Mouse (Mus musculus) heart, embryonic 16.5 days (tissue): ENCODE measurements around the gene Nr2f1. TPM values are rescaled to one million over a fixed set of nuclear protein-coding genes. Genes with fewer than 3 reads are reported as not detected.

ENCODE experiments used
- ATAC-seq: fragments of 200-750 bp; cut with Nextera tagmentation; replicated peaks from 2 replicates; pipeline ENCODE4 v1.8.0; 2017; ENCODE audit warnings: moderate number of reproducible peaks; ENCODE audit not compliant: insufficient read depth, low FRiP score; ENCODE audit errors: extremely low read depth
- H3K27ac ChIP-seq: fragments of 300-500 bp; sonication (generic); 2 replicates; pipeline ENCODE4 v1.5.1; 2014; ENCODE audit warnings: mild to moderate bottlenecking, low read length, control low read depth, moderate library complexity
- H3K27me3 ChIP-seq: fragments of 300-500 bp; sonication (generic); 2 replicates; pipeline ENCODE4 v1.6.1; 2014; ENCODE audit warnings: low read length, mixed read lengths; ENCODE audit not compliant: control insufficient read depth, insufficient read depth
- H3K36me3 ChIP-seq: fragments of 300-500 bp; sonication (generic); 2 replicates; pipeline ENCODE4 v1.6.1; 2014; ENCODE audit not compliant: control insufficient read depth, insufficient read depth
- H3K4me1 ChIP-seq: fragments of 300-500 bp; sonication (generic); 2 replicates; pipeline ENCODE4 v1.6.1; 2014; ENCODE audit warnings: low read length, mixed read lengths; ENCODE audit not compliant: control insufficient read depth, insufficient read depth
- H3K4me2 ChIP-seq: fragments of 300-500 bp; sonication (generic); 2 replicates; pipeline ENCODE4 v1.6.1; 2014; ENCODE audit warnings: low read depth, mild to moderate bottlenecking, control low read depth, low read length
- H3K4me3 ChIP-seq: fragments of 300-500 bp; sonication (generic); 2 replicates; pipeline ENCODE4 v1.5.1; 2014; ENCODE audit warnings: mild to moderate bottlenecking, control low read depth, low read length
- H3K9ac ChIP-seq: fragments of 300-500 bp; sonication (generic); 2 replicates; pipeline ENCODE4 v1.6.1; 2014; ENCODE audit warnings: low read length, control low read depth
- H3K9me3 ChIP-seq: fragments of 300-500 bp; sonication (generic); replicated peaks from 2 replicates; pipeline ENCODE4 v1.6.1; 2016; ENCODE audit warnings: low read length; ENCODE audit not compliant: control insufficient read depth
- WGBS: fragments of 180-500 bp; shearing (Covaris S2); extraction: QIAGEN DNeasy Blood & Tissue Kit; methylation state at CpG from one replicate; pipeline ENCODE4 v1.1.7; 2014; 5-methylcytosine and 5-hydroxymethylcytosine counted together
- polyA plus RNA-seq: library from polyadenylated mRNA; unstranded; fragments of >200 nt; fragmentation: Nextera tagmentation; extraction: Ambion mirVana; gene quantifications from 2 replicates; pipeline ENCODE4 v1.2.1, GENCODE M21; 2015

Nr2f1 gene
- polyA plus RNA-seq, 1 experiment from 2014 or later, result 2.3 TPM

DNA sequence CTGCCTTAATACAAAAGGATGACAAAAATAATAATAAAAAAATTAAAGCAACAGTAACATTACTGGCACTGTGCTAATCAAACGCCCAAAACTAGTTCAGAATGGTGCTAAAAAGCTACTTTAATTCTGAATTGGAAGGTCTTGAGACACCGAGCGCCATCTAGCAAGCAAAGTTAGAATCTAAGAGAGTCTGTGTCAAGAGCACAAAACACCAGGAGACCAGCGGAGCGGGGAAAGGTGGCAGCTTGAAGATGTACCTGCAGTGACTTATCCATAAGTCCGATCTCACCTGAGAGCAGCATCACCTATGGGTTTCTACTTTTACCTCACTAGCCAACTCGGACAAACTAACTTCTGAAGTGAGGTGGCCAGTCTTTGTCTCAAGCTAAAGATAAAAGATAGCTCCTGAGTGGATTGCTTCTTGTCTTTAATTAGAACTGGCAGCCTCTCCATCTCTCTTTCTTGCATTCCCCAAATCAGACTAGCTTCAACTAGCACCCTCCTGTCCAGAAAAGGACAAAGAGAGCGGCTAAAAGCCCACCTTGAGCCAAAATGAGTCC lies 23.7 kb downstream of the Nr2f1 start:
- Histone ChIP-seq H3K9ac (no peak overlapping the region), H3K4me3 (no peak overlapping the region), H3K9me3 (no peaks in the 10 kb centered on the region), H3K36me3 (no peaks in the 10 kb centered on the region), H3K27me3 (peaks cover 77% of the 10 kb centered on the region), H3K27ac (no peak overlapping the region), H3K4me2 (no peak overlapping the region), H3K4me1 (peaks cover 1% of the 10 kb centered on the region; the same call in 1 of the 2 replicates)
- whole genome bisulfite sequencing, result 2% methylated on average over 8 of the region's 8 CpGs
- no peak for ATAC-seq

DNA sequence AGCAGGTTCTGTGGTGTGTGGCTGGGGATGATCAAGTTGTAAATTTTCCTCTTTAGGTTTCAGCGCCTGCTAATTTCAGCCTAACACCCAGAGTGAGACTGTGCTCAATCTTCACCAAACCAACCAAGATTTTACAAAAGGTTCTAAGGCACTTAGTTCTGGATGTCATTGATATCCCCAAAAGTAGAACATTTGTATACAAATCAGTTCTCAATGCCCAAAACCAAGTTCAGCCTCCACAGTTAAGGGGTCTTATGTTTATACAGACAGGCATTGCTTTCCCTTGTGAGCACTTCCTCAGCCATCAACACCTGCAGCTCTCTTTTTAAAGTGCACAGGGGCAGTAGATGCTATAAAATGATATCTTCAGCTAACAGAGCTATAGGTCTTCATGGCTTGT lies 24.7 kb downstream of the Nr2f1 start:
- ATAC-seq, result no peak
- H3K4me2 ChIP-seq, result no peak overlapping the region
- no peak overlapping the region for H3K4me3 ChIP-seq
- no peaks in the 10 kb centered on the region for H3K4me1 ChIP-seq
- H3K27me3 ChIP-seq, result peaks cover 77% of the 10 kb centered on the region
- H3K36me3 ChIP-seq, result no peaks in the 10 kb centered on the region
- no peaks in the 10 kb centered on the region for H3K9me3 ChIP-seq
- no peak overlapping the region for H3K27ac ChIP-seq
- no peak overlapping the region for H3K9ac ChIP-seq
- 4% methylated on average over 1 of the region's 1 CpGs for WGBS

DNA sequence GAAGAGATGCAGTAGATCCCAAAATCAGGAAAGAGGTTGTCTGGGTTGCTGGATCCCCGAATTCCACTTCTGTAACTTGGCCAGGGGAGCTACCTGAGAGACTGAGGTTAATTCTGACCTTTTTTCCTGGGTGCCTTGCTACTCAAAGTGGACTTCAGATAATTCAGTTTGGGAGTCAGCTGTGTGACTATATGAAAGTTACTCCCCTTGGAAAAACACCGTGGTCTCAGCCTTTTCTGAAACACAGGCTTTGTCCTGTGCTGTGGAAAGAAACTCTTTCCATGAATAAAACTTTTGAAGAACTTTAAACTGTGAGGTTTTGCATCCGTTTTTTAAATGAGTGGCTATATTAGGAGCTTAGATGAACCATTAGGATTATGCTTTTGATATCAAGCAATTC lies 25.4 kb downstream of the Nr2f1 start:
- no peaks in the 10 kb centered on the region for H3K36me3 ChIP-seq
- peaks cover 72% of the 10 kb centered on the region for H3K27me3 ChIP-seq
- H3K9ac ChIP-seq, result no peak overlapping the region
- no peaks in the 10 kb centered on the region for H3K9me3 ChIP-seq
- WGBS, result 14% methylated on average over 3 of the region's 3 CpGs
- H3K4me3 ChIP-seq, result no peak overlapping the region
- no peak for ATAC-seq
- no peaks in the 10 kb centered on the region for H3K4me1 ChIP-seq
- H3K4me2 ChIP-seq, result no peak overlapping the region
- H3K27ac ChIP-seq, result no peak overlapping the region

DNA sequence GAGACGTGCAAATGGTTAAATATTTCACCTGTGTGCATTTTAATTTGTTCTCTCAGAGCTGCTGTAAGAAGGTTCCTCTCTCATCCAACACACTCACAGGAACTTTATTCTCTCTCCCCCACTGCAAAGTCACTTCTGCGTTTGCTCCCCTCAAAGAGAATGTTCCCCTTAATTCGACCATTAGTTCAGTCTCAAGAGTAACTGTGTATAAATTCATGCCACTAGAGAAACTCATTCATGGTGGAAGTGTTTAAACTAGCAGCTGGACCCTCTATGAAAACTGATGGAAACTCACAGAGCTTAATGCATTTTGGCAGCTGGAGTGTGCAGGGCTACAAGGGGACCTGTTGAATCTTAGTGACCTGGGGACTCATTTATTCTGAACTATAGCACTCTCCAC lies 26.7 kb downstream of the Nr2f1 start:
- no peaks in the 10 kb centered on the region for H3K9me3 ChIP-seq
- no peak for ATAC-seq
- H3K4me3 ChIP-seq, result no peak overlapping the region
- no peak overlapping the region for H3K4me2 ChIP-seq
- H3K27ac ChIP-seq, result no peak overlapping the region
- no peaks in the 10 kb centered on the region for H3K4me1 ChIP-seq
- no peaks in the 10 kb centered on the region for H3K36me3 ChIP-seq
- H3K27me3 ChIP-seq, result peaks cover 62% of the 10 kb centered on the region
- WGBS, result 10% methylated on average over 3 of the region's 3 CpGs
- H3K9ac ChIP-seq, result no peak overlapping the region

DNA sequence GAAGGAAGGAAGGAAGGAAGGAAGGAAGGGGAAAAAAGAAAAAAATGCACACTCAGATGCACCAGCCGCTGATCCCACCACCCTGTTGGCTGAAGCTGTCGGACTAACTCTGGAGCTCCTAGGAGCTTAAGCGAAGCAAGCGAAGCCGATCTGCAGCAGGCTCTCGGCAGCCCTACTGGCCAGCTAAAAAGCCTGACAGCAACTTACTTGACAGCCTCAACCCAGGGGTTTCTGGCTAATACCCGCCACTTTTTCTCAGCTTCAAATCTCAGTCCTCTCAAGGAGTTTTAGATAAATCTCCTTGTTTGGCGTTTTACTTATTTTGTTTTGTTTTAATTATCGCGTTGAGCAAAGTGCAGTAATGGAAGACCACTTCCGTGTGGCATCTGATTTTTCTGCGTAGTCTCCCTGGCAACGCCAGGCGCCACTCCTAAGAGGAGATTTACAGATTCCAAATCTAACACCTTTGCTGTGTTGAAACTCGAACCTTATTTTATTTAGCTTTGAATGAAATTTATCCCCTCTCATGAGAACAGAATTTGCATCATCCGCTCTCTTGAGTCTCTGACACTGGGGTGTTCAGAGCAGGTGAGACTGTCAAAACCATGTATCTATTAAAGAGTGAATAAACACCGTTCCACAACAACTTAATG lies 27.4 kb downstream of the Nr2f1 start:
- 5% methylated on average over 17 of the region's 17 CpGs for WGBS
- no peak for ATAC-seq
- Histone ChIP-seq H3K36me3 (no peaks in the 10 kb centered on the region), H3K4me2 (no peak overlapping the region), H3K9me3 (no peaks in the 10 kb centered on the region), H3K4me1 (no peaks in the 10 kb centered on the region), H3K27ac (no peak overlapping the region), H3K27me3 (peaks cover 58% of the 10 kb centered on the region), H3K9ac (no peak overlapping the region), H3K4me3 (no peak overlapping the region)

DNA sequence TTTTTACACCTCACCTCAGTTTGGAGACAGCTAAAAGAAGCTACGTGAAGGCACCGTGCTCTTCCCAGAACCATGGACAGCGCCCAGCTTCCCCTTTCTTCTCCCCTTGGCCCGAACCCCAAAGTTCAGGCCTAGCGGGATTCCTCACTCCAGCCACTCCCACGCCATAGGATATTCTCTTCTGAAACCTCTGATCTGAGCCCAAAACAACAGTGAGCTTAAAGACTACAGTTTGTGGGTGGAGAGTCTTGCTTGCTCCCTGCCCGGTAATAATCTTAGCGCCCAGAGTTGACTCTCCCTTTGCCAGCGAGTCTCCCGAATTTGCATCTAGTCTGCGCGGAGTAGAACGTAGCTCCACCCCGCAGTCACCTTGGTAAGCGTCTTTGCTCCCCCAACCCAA lies 28.2 kb downstream of the Nr2f1 start:
- Histone ChIP-seq H3K27me3 (peaks cover 53% of the 10 kb centered on the region), H3K9me3 (no peaks in the 10 kb centered on the region), H3K4me3 (peak overlapping the region; percentile 12; the same call in 1 of the 2 replicates), H3K9ac (no peak overlapping the region), H3K4me2 (peak overlapping the region; percentile 37; the same call in 1 of the 2 replicates), H3K4me1 (no peaks in the 10 kb centered on the region), H3K36me3 (no peaks in the 10 kb centered on the region), H3K27ac (no peak overlapping the region)
- no peak for ATAC-seq
- WGBS, result 1% methylated on average over 15 of the region's 15 CpGs

DNA sequence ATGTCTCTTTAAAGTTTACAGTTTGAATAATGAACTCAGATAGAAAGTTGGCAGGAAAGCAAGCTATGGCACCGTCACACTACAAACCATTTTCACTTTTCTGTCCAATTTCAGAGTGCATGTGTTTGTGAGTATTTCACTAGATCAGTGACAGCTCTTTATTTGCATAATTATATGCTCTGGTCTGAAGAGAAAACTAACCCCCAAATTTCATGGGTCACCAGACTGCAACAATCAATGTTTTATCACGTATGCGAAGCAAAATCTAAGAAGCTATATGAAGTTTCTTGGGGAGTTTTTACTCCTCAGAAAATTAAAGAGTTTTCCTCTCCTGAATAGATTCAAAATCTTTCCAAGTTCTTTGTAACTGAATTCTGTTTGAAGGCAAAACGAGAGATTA lies 31.4 kb downstream of the Nr2f1 start:
- 55% methylated on average over 4 of the region's 4 CpGs for WGBS
- H3K4me3 ChIP-seq, result no peak overlapping the region
- no peak overlapping the region for H3K9ac ChIP-seq
- no peak overlapping the region for H3K4me2 ChIP-seq
- no peak for ATAC-seq
- H3K4me1 ChIP-seq, result peaks cover 5% of the 10 kb centered on the region
- H3K36me3 ChIP-seq, result no peaks in the 10 kb centered on the region
- H3K27ac ChIP-seq, result no peak overlapping the region
- H3K27me3 ChIP-seq, result peaks cover 38% of the 10 kb centered on the region
- H3K9me3 ChIP-seq, result no peaks in the 10 kb centered on the region

DNA sequence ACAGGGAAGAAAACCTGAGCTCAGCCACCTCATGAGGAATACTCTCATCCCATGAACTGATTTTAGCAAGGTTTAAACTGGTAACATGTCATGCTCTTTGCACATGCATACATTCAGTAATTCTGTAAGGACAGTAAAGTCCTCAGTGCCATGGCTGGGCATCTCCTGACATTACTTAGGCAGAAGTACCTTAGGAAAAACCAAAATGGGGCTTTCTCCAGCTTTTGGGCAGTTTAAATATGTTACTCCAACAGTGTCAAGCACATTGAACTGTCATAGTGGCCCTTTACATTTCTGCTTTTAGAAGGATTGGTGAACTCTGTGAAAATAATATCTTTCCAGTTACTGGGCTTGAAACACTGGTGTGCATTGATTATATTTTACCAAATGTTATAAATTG lies 34.6 kb downstream of the Nr2f1 start:
- Histone ChIP-seq H3K27me3 (peaks cover 12% of the 10 kb centered on the region), H3K4me1 (peaks cover 5% of the 10 kb centered on the region)

DNA sequence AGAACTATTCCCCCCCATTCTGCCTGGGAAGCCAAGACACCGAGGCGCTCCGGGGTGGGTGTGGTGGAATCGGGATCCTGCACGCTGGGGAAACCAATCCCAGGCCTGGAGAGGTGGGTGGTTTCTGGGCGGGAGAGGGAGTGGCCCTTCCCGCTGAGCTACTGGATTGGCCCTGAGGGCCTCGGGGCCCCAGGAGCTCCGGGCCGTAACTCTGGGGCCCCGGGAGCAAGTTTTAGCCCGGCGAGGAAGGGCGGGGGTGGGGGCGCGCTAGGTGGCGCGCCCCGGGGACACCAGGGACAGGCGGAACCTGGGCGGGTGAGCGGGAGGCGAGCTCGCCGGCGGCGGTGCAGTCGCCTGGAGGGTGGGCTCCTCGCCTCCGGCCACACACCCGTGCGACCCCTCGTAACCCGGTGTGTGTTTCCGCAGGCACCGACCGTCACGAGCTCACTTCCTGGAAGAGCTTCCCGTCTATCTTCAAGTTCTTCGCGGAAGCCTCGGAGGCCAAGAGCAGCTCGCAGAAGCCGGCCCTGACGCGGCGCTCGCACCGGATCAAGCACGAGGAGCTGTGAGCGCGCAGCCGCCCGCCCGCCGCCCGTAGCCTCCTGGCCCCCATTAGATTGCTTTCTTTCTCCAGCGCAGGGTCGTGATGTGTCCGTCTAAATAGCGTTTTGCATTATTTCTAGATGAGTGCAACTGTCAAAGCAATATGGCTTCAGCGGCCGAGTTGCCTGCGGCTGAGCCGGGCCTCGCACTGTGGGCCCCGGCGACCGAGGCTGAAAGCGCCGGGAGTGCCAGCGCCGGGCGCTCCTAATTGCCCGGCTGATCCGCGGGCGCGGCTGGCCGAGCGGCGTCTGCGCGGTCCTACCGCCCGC lies 36.2 kb downstream of the Nr2f1 start:
- Histone ChIP-seq H3K4me2 (peak overlapping the region; percentile 93), H3K4me1 (peaks cover 5% of the 10 kb centered on the region), H3K27me3 (peaks cover 10% of the 10 kb centered on the region), H3K9me3 (no peaks in the 10 kb centered on the region), H3K36me3 (no peaks in the 10 kb centered on the region), H3K27ac (peak overlapping the region; percentile 4; the same call in 1 of the 2 replicates), H3K9ac (peak overlapping the region; percentile 64), H3K4me3 (peak overlapping the region; percentile 65)
- WGBS, result under 1% methylated on average over 81 of the region's 86 CpGs
- peak; percentile 90 for ATAC-seq

More for the DNA sequence above, 34.6 kb downstream of the Nr2f1 start:
- Histone ChIP-seq H3K36me3 (no peaks in the 10 kb centered on the region), H3K4me2 (no peak overlapping the region), H3K9ac (no peak overlapping the region), H3K9me3 (no peaks in the 10 kb centered on the region), H3K4me3 (no peak overlapping the region), H3K27ac (no peak overlapping the region)
- no peak for ATAC-seq
